Mouse (Mus musculus) intestine, postnatal 0 days (tissue): ENCODE measurements around the gene Gm40193. TPM values are rescaled to one million over a fixed set of nuclear protein-coding genes. Genes with fewer than 3 reads are reported as not detected.

ENCODE experiments used
- ATAC-seq: fragments of 200-750 bp; cut with Nextera tagmentation; 2 replicates; pipeline ENCODE4 v1.8.0; 2017; ENCODE audit warnings: mild to moderate bottlenecking, moderate TSS enrichment, moderate library complexity
- H3K27ac ChIP-seq: fragments of 300-500 bp; sonication (generic); 2 replicates; pipeline ENCODE4 v1.5.1; 2014; ENCODE audit warnings: mild to moderate bottlenecking, low read depth, low read length, moderate library complexity
- H3K27me3 ChIP-seq: fragments of 300-500 bp; sonication (generic); replicated peaks from 2 replicates; pipeline ENCODE4 v1.6.1; 2014; ENCODE audit warnings: low read length, mixed read lengths; ENCODE audit not compliant: control insufficient read depth, insufficient read depth
- H3K36me3 ChIP-seq: fragments of 300-500 bp; sonication (generic); 2 replicates; pipeline ENCODE4 v1.6.1; 2014; ENCODE audit warnings: mild to moderate bottlenecking, moderate library complexity; ENCODE audit not compliant: control insufficient read depth, insufficient read depth
- H3K4me1 ChIP-seq: fragments of 300-500 bp; sonication (generic); replicated peaks from 2 replicates; pipeline ENCODE4 v1.6.1; 2014; ENCODE audit warnings: antibody characterized with exemption, low read length, mixed read lengths; ENCODE audit not compliant: control insufficient read depth, insufficient read depth
- H3K4me2 ChIP-seq: fragments of 300-500 bp; sonication (generic); replicated peaks from 2 replicates; pipeline ENCODE4 v1.6.1; 2014; ENCODE audit warnings: low read depth, mild to moderate bottlenecking, moderate library complexity
- H3K4me3 ChIP-seq: fragments of 300-500 bp; sonication (generic); 2 replicates; pipeline ENCODE4 v1.5.1; 2014; ENCODE audit warnings: low read depth, low read length
- H3K9ac ChIP-seq: fragments of 300-500 bp; sonication (generic); 2 replicates; pipeline ENCODE4 v1.6.1; 2014; ENCODE audit warnings: mild to moderate bottlenecking, low read depth, low read length
- H3K9me3 ChIP-seq: fragments of 300-500 bp; sonication (generic); 2 replicates; pipeline ENCODE4 v1.6.1; 2016; ENCODE audit warnings: mixed run types; ENCODE audit not compliant: control insufficient read depth
- CTCF ChIP-seq: sonication (generic); IDR thresholded peaks from 2 replicates; pipeline ENCODE4 v1.5.1; 2016; ENCODE audit warnings: low read depth, mild to moderate bottlenecking, control low read depth, antibody characterized with exemption, moderate library complexity
- WGBS: fragments of 180-500 bp; shearing (Covaris S2); extraction: QIAGEN DNeasy Blood & Tissue Kit; methylation state at CpG from one replicate; pipeline ENCODE4 v1.1.7; 2014; 5-methylcytosine and 5-hydroxymethylcytosine counted together
- polyA plus RNA-seq: library from polyadenylated mRNA; unstranded; fragments of >200 nt; fragmentation: Nextera tagmentation; extraction: Ambion mirVana; gene quantifications from 2 replicates; pipeline ENCODE4 v1.2.1, GENCODE M21; 2015

Gm40193 gene
- polyA plus RNA-seq, 1 experiment from 2014 or later = not detected

GRCm38 (mm10) chr11:70489684-70490083, 43.1 kb downstream of the Gm40193 start:
- Histone ChIP-seq H3K27ac (no peak overlapping the region), H3K4me1 (no peaks in the 10 kb centered on the region), H3K27me3 (no peaks in the 10 kb centered on the region), H3K36me3 (no peaks in the 10 kb centered on the region), H3K4me3 (no peak overlapping the region), H3K4me2 (no peak overlapping the region), H3K9me3 (0 out of 2 replicates have a peak, but pooled peaks cover 2% of the 10 kb centered on the region), H3K9ac (no peak overlapping the region)
- 79% methylated on average over 6 of the region's 6 CpGs for WGBS
- TF ChIP-seq CTCF = no peak
- ATAC-seq = no peak

- no peak overlapping the region for H3K9ac ChIP-seq
- H3K4me2 ChIP-seq = no peak overlapping the region
- no peak overlapping the region for H3K4me3 ChIP-seq
- WGBS = 86% methylated on average over 3 of the region's 3 CpGs
- no peaks in the 10 kb centered on the region for H3K27me3 ChIP-seq
- no peak for ATAC-seq
- 0 out of 2 replicates have a peak, but pooled peaks cover 2% of the 10 kb centered on the region for H3K9me3 ChIP-seq
- H3K27ac ChIP-seq = no peak overlapping the region
- H3K36me3 ChIP-seq = no peaks in the 10 kb centered on the region
- no peak for TF ChIP-seq CTCF
- no peaks in the 10 kb centered on the region for H3K4me1 ChIP-seq
These were observed 43.6 kb downstream of the Gm40193 start for GRCm38 (mm10) chr11:70489138-70489537.

DNA sequence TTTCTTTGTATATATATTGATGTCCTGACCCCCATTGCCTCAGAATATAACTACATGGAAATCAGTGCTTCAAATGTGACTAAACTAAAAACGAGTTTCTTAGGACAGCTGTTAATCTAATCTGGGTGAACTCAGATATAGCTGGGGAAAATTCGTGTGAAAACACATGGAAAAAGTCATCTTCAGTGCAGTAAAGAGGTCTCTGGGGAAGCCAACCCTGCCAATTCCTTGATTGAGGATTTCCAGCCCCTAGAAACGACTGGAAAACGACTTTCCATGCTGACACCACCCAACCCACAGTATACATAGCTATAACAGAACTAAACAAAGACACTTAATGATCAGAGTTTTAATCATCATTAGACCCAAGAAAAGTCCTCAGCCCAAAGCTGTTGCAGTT, 44.9 kb downstream of the Gm40193 start:
- WGBS = 41% methylated on average over 4 of the region's 4 CpGs
- Histone ChIP-seq H3K27ac (no peak overlapping the region), H3K9ac (no peak overlapping the region), H3K9me3 (0 out of 2 replicates have a peak, but pooled peaks cover 2% of the 10 kb centered on the region), H3K27me3 (no peaks in the 10 kb centered on the region), H3K4me1 (no peaks in the 10 kb centered on the region), H3K4me3 (no peak overlapping the region), H3K4me2 (no peak overlapping the region), H3K36me3 (no peaks in the 10 kb centered on the region)
- no peak for ATAC-seq
- no peak for TF ChIP-seq CTCF

GRCm38 (mm10) chr11:70485498-70485897, 47.2 kb downstream of the Gm40193 start:
- no peak overlapping the region for H3K27ac ChIP-seq
- no peaks in the 10 kb centered on the region for H3K9me3 ChIP-seq
- 42% methylated on average over 2 of the region's 2 CpGs for WGBS
- ATAC-seq = no peak
- no peaks in the 10 kb centered on the region for H3K4me1 ChIP-seq
- TF ChIP-seq CTCF = no peak
- no peaks in the 10 kb centered on the region for H3K27me3 ChIP-seq
- no peak overlapping the region for H3K4me2 ChIP-seq
- no peak overlapping the region for H3K4me3 ChIP-seq
- no peak overlapping the region for H3K9ac ChIP-seq
- no peaks in the 10 kb centered on the region for H3K36me3 ChIP-seq

Other genes starting within 250 kb of the Gm40193 start
- 0.07 TPM in 1 of 2 replicates, not detected in the other for gene Alox12e, start 210.3 kb downstream of the Gm40193 start, polyA plus RNA-seq
- 0.12 and 0.33 TPM in 2 replicates for gene Alox15, start 180.9 kb downstream of the Gm40193 start, polyA plus RNA-seq
- gene Pelp1, start 122.9 kb downstream of the Gm40193 start, polyA plus RNA-seq = 9.5 and 9.9 TPM in 2 replicates
- 7.4 and 7.8 TPM in 2 replicates for gene Arrb2, start 100.3 kb downstream of the Gm40193 start, polyA plus RNA-seq
- 30.1 and 30.7 TPM in 2 replicates for gene Med11, start 81.0 kb downstream of the Gm40193 start, polyA plus RNA-seq
- gene Zmynd15, start 73.5 kb downstream of the Gm40193 start, polyA plus RNA-seq = 1.4 and 1.5 TPM in 2 replicates
- 33.8 and 39.3 TPM in 2 replicates for gene Cxcl16, start 73.0 kb downstream of the Gm40193 start, polyA plus RNA-seq
- gene Tm4sf5, start 27.7 kb downstream of the Gm40193 start, polyA plus RNA-seq = 398 and 402 TPM in 2 replicates
- 0.25 and 0.31 TPM in 2 replicates for gene Vmo1, start 18.3 kb downstream of the Gm40193 start, polyA plus RNA-seq
- gene Gltpd2, start 13.7 kb downstream of the Gm40193 start, polyA plus RNA-seq = 0.30 and 0.82 TPM in 2 replicates
- gene Psmb6, start 7.6 kb downstream of the Gm40193 start, polyA plus RNA-seq = 462 and 489 TPM in 2 replicates
- gene Pld2, start 7.1 kb upstream of the Gm40193 start, polyA plus RNA-seq = 5.9 and 6.3 TPM in 2 replicates
- 5.8 and 6.1 TPM in 2 replicates for gene Mink1, start 29.9 kb upstream of the Gm40193 start, polyA plus RNA-seq
- not detected in 2 replicates for gene 4930544D05Rik, start 82.9 kb upstream of the Gm40193 start, polyA plus RNA-seq
- gene Chrne, start 86.3 kb upstream of the Gm40193 start, polyA plus RNA-seq = 0.12 TPM in 1 of 2 replicates, not detected in the other
- 0.07 and 0.10 TPM in 2 replicates for gene Gp1ba, start 106.2 kb upstream of the Gm40193 start, polyA plus RNA-seq
- gene Rnf167, start 114.3 kb upstream of the Gm40193 start, polyA plus RNA-seq = 107 TPM in 2 replicates
- 192 and 210 TPM in 2 replicates for gene Slc25a11, start 114.5 kb upstream of the Gm40193 start, polyA plus RNA-seq
- gene Pfn1, start 121.7 kb upstream of the Gm40193 start, polyA plus RNA-seq = 1,830 and 1,961 TPM in 2 replicates
- gene Eno3, start 124.3 kb upstream of the Gm40193 start, polyA plus RNA-seq = 4.9 and 5.9 TPM in 2 replicates
- 61.3 and 66.2 TPM in 2 replicates for gene Spag7, start 136.5 kb upstream of the Gm40193 start, polyA plus RNA-seq
- gene Camta2, start 155.2 kb upstream of the Gm40193 start, polyA plus RNA-seq = 11.7 and 12.3 TPM in 2 replicates
- 2.8 and 3.3 TPM in 2 replicates for gene Inca1, start 167.2 kb upstream of the Gm40193 start, polyA plus RNA-seq
- gene Kif1c, start 167.6 kb upstream of the Gm40193 start, polyA plus RNA-seq = 4.4 and 5.4 TPM in 2 replicates
- 4.4 and 5.0 TPM in 2 replicates for gene Zfp3, start 231.3 kb upstream of the Gm40193 start, polyA plus RNA-seq